Mouse (Mus musculus): ENCODE results near the gene Tgfbi.

The Tgfbi gene

DNA sequence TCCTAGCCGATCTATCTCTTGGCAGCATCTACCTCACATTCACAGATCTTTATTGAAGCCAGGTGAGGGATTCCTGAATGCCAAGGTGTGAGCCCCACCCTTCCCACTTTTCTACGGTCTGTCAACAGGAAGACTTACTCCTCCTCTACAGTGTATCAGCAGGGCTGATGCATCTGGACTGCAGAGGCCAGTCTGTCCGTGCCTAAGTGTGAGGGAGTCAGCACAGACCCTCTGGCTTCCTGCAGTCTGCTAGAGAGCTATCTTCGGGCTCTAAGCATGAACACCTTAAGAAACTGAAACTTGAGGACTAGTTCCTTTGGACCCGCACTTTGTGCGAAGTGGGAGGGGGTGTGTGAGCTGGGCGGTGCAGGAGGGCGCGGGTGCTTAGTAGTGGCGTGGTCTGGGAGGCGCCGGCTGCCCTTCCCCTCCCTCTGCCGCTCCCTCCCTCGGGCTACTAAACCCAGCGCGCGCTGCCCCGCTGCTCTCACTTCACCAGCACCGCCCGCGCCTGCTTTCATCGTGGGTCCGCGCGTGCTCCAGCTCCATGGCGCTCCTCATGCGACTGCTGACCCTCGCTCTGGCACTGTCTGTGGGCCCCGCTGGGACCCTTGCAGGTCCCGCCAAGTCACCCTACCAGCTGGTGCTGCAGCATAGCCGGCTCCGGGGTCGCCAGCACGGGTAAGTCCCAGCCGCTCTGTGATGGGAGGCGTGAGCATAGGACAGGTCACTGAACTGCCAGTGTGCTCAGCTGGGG is at the start of gene Tgfbi:
Tgfbi (plus strand) TSS at position 421 of the 754 bp plus-strand sequence.
- DNase-seq = peak; percentile 62

DNA sequence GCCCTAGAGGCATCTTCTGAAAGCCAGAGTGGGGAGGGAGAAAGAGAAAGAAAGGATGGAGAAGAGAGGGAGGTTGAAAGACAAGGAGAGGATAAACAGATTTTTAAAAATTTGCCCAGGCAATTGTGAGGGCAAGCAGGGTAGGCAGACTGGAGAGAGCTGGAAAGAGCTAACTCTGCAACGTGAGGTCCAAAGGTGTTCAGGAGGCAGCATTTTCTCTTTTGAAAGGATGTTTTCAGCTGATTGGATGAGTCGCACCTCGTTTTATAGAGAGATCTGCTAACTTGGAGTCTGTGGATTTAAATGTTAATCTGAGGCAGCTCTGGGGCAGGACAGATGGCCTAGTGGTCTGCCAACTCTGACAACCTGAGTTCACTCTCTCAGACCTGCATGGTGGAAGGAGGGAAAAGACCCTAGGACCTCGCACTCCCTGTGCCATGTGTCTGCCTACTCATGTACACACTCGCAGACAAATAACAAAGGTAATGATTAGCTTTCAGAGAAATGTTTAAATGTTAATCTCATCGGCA is 49.4 kb upstream of the Tgfbi start:
- DNase-seq = no peak

DNA sequence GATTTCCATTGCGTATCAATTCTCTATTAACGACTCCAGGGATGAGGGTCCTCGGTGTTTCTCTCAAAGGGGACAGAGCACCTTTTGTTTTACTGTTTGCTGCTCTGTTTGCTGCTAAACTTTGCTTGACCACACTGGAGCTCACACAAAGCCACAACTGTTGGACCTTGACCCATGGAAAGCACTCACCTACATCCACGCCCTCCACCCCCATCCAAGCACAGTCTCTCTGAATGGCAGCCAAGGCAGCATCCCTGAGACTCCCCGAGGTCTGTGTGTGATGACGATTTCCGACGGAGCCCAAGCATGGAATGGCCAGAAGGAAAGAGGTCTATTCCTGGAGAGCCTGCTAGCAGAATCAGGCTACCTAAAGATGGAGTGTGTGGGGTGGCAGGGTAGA is 48.2 kb upstream of the Tgfbi start:
- DNase-seq = no peak

DNA sequence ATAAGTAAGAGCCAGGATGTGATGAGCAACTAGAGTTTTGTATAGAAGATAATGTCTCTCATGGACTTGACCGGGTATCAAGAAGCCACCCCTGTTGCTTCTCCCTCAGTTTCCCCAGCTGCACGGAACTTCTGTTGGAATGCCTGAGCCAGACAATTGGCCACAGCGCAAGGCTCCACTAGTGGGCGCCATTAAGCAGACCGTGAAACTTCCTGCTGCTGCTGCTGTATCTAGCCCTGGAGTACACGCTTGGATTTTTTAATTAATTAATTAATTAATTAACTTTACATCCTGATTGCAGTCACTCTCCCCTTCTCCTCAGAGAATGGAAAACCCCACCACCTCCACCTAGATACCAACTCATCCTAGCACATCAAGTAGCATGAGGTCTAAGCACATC is 46.2 kb upstream of the Tgfbi start:
- DNase-seq = peak; percentile 65

DNA sequence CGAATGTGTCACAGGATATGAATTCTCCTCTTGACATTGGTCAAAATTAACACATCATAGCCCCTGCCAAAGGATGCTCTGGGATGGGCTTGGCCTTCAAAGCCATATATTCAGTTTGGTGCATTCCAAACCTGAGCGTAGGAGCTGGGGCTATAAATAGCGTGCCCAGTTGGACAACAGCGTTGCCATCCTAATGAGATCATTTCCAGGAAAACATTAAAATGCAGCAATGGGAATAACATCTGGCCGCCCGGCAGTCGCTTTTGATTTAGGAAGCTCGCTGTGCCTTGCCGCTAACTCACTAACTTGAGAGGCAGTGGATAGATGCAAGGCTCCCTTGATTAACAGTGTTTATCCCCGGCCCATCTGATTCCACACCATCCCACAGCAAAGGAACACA is 43.0 kb upstream of the Tgfbi start:
- no peak for DNase-seq

DNA sequence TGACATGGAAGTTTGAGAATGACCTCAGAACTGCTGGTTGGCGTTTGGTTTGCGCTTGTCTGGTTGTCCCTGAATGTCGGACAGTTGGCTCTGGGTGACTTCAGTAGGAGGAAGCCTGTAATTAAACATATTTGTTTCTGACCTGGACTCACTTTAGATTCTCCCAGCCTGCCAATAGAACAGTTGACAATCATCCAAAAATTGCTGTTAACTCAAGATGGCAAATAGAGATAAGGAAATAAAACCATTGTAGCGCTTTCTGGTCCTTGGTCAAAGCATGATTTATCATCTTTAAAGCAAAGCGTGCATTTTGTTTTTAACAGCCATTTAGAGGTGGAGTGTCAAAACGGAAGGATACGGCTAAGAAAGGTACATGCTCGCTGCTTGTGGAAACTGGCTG is 37.7 kb upstream of the Tgfbi start:
- DNase-seq = no peak

DNA sequence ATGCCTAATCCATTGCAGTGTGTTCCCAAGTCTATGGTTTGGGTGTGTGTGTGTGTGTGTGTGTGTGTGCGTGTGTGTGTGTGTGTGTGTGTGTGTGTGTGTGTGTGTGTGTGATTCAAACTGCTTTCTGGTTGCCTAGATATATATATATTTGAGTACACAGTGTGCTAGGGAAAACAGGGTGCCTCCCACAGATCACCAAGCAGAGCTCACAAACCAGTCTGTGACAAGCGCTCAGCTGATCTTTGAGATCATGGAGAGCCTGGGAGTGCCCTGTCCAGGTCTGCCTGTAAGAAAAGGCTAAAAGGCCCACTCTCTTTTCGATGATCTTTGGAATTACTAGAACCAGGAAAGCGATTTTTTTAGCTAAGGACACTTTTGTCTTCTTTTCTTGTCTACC is 34.2 kb upstream of the Tgfbi start:
- no peak for DNase-seq

DNA sequence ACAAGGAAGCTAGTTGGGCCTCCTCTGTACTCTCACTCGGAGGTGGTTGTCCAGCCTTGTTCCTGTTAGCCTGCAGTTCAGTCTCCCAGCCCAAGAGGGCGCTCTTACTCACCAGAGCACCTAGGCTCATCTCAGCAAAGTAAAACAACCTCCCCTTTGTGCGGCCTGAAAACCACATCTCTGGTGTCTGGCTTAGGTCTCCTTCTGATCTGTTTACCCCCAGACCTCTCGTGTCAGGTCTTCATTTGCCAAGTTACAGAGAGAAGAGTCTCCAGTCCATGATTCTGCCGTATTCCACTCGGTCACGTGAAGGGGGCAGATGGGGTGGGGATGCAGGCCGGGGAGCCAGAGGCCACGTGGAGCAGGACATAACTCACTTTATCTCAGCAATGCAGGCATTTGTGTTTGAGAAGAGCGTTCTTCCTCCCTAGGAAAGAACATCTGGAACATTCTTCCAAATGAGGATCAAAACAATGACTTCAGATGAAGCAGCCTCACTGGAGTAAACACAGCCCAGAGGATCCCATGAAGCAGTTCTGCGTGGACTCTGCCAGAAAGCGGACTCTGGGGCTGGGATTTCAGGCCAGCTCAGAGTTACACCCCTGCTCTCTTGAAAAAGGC is 33.5 kb upstream of the Tgfbi start:
- DNase-seq = peak; percentile 85

DNA sequence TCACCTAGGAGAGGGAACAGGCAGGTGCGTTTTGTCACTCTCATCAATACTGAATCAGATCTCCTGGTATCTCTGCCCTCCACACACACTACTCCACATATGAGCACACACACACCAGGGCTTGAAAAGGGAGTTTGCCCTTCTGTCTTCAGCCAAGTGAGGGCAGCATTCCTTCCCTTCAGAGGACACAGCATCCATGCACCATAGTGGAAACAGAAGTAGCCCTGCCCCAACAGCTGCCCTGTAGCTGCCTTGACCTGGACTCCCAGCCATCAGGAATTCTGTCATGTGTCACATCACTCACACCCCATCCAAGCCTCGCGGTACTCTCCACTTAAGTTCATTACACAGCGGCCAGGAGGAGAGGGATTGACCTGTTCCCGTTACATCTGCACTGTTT is 31.2 kb upstream of the Tgfbi start:
- DNase-seq = no peak

DNA sequence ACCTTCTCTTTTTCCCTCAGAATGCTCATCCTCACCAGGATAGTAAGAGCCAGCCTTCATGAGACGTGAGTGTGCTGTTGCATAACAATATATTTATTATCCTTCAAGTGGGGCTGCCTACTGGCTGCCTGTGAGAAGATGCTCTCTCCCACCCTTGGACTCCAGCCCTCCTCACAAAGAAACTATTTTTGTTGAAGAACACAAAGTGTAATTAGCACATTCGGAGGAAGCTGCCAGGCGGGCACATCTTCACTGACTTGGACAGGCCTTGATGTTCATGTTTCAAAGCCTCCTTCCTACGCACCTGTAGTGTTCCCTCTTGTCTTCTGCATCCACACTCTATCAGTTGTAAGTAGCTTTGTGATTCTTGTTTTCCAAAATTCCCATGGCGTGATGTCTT is 28.9 kb upstream of the Tgfbi start:
- no peak for DNase-seq

DNA sequence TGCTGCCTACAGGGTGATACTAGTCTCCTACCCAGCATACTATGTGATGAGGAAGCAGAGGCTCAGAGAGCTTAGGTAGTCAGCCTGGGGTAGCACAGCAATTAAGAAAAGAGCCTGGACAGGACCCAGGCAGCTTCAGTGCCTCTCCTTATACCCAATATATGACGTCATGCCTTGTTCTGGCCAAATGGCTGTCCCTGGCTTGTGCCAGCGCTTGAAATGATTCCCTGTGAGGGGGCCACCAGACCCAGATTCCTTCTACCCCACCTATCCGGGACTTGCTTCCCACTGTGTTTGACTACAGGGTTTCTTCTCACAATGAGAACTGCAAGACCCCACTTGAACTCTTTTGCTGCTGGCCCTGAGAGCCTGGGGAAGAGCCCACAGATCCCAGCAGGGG is 27.8 kb upstream of the Tgfbi start:
- no peak for DNase-seq

DNA sequence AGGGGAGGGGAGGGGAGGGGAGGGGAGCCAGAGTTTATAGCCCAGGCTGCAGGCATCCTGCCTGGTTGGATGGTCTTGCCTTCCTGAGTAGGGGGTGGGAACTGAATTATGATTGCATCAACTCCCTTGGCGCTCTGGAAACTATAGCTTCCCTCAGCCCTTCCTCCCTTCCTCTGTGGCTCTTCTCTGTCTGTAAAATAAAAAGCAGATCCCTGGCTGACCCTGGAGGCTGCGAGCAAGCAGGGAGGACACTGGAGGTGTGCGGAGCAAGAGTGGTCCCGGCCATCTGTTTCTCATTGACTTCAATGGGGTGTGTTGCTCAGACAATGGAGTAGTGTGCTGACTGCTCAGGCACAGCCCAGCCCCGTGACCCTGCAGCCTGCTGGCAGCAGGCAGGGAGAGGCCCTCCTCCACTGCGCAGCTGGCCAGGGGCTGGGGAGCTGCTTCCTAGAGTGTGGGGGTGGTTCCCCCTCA is 27.3 kb upstream of the Tgfbi start:
- DNase-seq = no peak

DNA sequence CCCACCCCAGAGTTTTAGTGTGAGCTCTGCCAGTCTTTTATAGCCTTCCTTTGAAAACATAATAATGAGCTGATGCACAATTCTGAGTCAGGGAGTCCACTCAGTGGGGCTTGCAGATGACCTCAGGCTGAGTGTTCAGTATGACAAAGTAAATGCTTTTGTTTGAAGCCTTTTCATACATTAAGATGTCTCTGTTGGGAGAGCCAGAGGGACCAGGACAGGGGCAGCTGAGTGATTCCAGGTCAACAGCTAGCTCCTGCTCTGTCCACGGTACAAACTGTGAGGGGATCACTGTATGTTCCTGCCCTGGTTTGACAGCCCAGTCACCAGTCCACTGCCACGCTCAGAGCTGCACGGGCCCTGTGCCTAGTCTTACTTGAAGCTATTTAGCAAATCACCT is 26.6 kb upstream of the Tgfbi start:
- DNase-seq = no peak

DNA sequence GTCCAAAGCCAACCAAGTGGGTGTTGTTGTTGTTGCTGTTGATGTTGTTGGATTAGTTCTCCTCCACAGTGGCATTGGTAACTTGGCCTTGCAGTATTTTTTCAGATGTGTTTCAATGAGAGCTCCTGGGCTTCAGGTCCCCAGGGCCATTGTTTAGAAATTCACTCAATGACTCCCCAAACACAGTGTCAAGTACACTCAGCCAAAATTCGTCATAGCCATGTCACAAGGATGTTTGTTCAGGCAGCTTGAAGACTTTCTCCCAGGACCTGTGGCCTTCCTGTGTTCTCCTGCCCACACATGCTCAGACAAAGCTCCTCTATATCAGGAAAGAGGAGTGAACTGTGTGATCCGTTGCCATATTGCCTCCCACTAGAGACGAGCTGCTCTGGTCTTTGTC is 23.3 kb upstream of the Tgfbi start:
- peak; percentile 39 for DNase-seq

DNA sequence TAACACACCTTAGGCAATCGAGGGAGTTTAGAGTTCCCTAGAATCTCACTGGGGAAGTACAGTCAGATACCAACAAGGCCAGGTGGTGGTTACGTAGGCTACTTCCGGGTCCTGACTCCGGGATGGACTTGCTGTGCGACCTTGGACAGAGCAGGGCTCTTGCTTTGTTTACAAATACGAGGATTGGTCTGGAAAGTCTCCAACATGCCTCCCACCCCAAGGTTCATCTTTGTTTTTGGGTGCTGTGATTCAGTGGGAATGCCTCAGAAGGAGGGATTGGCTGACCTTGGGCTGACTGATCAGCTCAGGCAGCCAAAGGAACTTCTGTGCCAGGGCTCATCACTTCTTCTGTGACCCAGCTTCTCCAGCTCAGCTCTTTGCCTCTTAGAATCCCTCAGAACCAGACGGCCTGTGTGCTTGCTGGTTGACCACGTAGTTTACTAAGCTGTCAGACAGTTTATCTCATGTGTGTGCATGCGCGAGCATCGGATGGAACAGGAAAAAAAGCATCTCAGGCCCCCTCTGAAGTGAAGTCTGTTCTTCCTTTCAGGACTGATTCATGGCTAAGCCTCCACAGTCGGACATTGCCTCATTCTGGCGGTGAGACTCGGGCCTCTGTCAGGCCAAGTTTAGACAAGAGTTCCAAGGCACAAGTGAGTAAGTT is 20.7 kb upstream of the Tgfbi start:
- peak; percentile 54 for DNase-seq

DNA sequence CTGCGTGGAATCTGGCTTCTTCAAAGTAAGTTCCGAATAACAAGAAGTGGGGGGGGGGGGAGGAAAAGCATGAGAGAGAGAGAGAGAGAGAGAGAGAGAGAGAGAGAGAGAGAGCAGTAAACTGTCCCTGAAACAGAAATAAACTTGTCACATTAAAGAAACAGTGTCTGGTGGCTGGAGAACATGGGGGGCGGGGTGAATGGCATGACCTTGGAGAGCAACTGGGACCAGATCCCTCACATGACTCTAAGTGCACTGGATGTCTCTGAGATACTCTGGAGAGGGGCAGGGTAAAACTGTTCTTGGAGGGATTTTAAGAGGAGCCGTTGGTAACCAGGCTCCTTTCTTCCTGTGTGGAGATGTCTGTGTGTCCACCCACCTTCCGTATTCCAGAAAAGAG is 19.1 kb upstream of the Tgfbi start:
- peak; percentile 27 for DNase-seq

DNA sequence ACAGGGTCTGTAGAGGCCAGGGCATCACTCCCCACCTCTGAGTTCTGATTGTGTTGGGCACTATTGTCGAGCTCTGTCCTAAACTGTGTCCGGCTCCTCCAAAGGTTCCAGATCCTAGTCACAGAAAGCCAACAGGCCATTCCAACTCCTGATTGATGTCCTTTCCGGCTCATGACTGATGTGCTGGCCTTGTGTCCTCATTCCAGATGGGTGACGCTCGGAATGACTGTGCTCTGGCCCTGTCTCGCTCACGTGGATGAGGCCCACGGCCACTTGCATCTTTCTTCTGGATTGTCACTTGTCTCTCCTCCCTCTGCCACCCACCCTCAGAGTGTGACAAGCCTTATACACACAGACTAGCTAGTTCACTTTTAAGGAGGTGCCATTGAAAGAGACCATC is 18.1 kb upstream of the Tgfbi start:
- peak; percentile 27 for DNase-seq

DNA sequence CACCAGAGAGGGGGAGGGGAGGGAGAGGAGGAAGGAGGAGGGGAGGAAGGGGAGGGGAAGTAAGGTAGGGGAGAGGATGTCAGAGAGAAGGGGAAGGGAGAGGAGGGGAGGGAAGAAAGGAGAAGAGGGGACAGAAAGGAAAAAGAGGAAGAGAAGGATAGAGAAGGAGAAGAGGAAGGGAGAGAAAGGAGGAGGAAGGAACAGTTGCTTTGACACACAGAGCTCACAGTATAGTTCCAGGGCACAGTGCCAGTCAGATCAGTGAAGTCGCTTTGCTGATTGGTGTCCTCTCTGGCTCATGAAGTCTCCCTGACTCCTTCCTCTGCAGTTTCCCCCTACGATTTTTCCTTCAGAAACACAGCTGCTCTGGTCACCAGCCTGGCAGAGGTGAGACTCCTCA is 17.4 kb upstream of the Tgfbi start:
- DNase-seq = no peak

DNA sequence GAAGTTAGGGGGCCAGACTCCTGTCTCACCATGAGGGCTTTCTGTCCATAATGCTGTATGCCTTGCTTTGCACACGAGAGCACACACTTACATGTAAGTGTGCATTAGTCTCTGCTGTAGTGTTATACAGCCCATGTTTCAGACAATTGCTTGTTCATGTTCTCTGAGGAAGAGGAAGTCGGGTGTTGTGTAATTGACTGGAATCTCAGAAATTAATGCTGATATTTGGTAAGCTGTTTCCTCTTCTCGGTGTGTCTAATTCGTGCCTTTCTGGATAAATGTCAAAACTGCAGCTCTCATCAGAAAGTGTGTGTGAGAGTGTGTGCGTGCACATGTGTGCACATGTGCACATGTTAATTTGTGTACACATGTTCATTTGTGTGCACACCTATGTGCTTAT is 16.1 kb upstream of the Tgfbi start:
- DNase-seq = no peak

DNA sequence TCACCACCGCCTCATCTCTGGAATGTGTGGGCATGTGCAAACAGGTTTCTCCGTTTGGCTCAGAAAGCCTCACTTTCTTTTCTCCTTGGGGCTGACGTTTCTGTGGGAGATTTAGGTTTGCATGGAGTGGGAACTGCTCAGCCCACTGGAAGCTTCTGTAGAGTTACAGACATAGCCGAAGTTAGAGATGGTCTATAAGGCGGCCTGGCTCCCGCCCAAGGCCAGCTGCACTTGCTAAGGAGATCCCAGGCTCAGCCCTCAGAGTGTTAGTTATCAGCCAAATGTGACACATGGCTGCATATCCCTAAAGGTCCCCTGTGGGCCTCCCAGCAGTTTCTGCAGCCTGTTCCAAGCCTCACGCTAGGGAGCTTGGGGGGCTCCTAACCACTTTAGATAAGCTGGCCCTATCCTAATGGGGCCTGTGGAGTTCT is 15.3 kb upstream of the Tgfbi start:
- DNase-seq = no peak

DNA sequence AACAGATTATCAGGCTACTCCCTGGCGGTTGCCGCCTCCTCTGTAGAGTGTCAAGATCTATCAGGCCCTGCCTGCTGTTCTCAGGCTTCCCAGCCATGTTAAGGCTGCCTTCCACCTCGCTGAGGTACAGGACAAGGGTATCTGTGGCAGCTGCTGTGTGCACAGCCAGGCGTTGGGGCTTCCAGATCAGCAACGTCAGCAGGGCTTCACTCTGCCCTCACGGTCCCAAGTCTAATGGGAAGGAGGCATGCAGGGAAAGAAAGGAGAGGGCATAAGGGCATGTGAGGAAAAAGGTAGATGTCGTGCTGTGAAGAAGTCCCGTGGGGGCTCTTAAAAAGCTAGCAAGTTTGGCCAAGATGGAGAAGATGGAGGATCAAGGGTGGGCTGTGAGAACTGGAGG is 14.1 kb upstream of the Tgfbi start:
- DNase-seq = no peak

DNA sequence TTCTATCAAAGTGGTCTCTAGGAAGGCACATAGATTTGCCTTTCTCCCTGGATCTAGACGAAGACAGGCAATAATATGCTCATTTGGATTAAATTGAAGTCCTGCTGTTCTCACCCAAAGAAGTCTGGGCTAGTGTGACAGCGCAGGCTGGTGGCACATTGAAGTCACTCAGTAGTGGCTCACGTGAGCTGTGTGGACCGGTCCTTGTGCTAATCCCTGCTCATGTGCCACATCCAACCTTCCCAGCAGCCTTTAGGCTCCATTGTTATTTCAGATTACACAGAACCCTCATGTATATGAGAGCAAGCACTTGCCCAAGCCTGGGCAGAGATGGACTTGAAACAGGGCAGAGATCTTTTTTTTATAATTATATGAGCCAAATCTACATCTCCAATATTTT is 12.0 kb upstream of the Tgfbi start:
- DNase-seq = no peak

DNA sequence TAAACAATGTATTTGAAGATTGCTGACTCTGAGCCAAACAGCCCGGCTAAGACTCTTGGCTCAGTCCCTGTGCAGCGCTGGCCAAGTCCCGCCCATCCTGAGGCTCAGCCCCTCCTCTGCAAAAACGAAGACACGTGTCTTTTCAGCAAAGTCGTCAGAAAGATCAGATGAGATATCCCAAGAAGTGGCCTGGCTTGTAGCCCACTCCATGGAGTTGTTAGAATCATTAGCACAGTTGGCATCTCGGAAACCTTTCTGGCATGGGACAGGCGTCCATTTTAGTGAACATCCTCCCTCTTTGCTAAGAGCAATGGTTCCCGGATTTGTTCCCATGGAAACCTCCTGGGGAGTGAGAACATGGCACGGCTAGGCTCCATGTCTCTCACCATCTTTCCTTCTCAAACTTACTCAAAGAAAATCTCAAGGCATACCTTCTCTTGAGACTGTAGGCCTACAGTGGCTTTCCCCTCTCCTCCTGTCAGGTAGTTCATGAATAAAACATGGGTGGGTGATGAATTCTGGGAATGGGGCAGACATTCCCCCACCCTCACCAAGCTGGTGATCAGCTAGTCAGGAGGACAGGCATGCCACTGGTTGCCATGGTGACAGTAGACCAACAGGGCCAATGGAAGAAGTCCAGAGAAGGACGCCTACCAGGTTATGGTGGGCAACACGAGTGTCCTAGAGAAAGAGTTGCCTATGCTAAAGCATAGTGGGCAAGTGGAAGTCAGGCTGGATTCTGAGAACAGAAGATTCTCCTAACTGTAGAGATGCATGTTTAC is 11.3 kb upstream of the Tgfbi start:
- DNase-seq = peak; percentile 70
